Mouse (Mus musculus) lung, embryonic 14.5 days (tissue): ENCODE measurements at regions not wholly inside any gene's neighbourhood (a gene's known extent, or its start where the extent isn't known, plus 50 kb on each side); places are given as distances from the start of the nearest gene placed in this dataset.
A peak's percentile ranks its signal among the peaks of the same experiment; 100 is the strongest.

Source experiments
- ATAC-seq: fragments of 200-750 bp; cut with Nextera tagmentation; 2 replicates; pipeline ENCODE4 v1.8.0; 2017; ENCODE audit warnings: mild to moderate bottlenecking, moderate TSS enrichment, moderate library complexity; ENCODE audit not compliant: insufficient read depth
- DNase-seq: peaks from one replicate; pipeline ENCODE4 v3.0.0-alpha.2; 2015
- H3K27ac ChIP-seq: fragments of 300-500 bp; sonication (generic); 2 replicates; pipeline ENCODE4 v1.5.1; 2014; ENCODE audit warnings: low read depth, mild to moderate bottlenecking, moderate library complexity
- H3K27me3 ChIP-seq: fragments of 300-500 bp; sonication (generic); 2 replicates; pipeline ENCODE4 v1.6.1; 2014; ENCODE audit warnings: low read length, control low read depth; ENCODE audit not compliant: insufficient read depth
- H3K36me3 ChIP-seq: fragments of 300-500 bp; sonication (generic); 2 replicates; pipeline ENCODE4 v1.6.1; 2014; ENCODE audit warnings: control low read depth; ENCODE audit not compliant: insufficient read depth
- H3K4me1 ChIP-seq: fragments of 300-500 bp; sonication (generic); 2 replicates; pipeline ENCODE4 v1.6.1; 2014; ENCODE audit warnings: antibody characterized with exemption, control low read depth; ENCODE audit not compliant: insufficient read depth
- H3K4me2 ChIP-seq: fragments of 300-500 bp; sonication (generic); 2 replicates; pipeline ENCODE4 v1.6.1; 2014; ENCODE audit warnings: mild to moderate bottlenecking
- H3K4me3 ChIP-seq: fragments of 300-500 bp; sonication (generic); 2 replicates; pipeline ENCODE4 v1.5.1; 2014; ENCODE audit warnings: low read depth, low read length
- H3K9ac ChIP-seq: fragments of 300-500 bp; sonication (generic); 2 replicates; pipeline ENCODE4 v1.6.1; 2014
- H3K9me3 ChIP-seq: fragments of 300-500 bp; sonication (generic); 2 replicates; pipeline ENCODE4 v1.6.1; 2016; ENCODE audit warnings: low read depth, low read length, control low read depth
- CTCF ChIP-seq: IDR thresholded peaks from 2 replicates; pipeline ENCODE4 v1.5.1; 2016; ENCODE audit warnings: antibody characterized with exemption, low read depth
- WGBS: fragments of 180-500 bp; shearing (Covaris S2); extraction: QIAGEN DNeasy Blood & Tissue Kit; methylation state at CpG from one replicate; pipeline ENCODE4 v1.1.7; 2014; 5-methylcytosine and 5-hydroxymethylcytosine counted together

DNA sequence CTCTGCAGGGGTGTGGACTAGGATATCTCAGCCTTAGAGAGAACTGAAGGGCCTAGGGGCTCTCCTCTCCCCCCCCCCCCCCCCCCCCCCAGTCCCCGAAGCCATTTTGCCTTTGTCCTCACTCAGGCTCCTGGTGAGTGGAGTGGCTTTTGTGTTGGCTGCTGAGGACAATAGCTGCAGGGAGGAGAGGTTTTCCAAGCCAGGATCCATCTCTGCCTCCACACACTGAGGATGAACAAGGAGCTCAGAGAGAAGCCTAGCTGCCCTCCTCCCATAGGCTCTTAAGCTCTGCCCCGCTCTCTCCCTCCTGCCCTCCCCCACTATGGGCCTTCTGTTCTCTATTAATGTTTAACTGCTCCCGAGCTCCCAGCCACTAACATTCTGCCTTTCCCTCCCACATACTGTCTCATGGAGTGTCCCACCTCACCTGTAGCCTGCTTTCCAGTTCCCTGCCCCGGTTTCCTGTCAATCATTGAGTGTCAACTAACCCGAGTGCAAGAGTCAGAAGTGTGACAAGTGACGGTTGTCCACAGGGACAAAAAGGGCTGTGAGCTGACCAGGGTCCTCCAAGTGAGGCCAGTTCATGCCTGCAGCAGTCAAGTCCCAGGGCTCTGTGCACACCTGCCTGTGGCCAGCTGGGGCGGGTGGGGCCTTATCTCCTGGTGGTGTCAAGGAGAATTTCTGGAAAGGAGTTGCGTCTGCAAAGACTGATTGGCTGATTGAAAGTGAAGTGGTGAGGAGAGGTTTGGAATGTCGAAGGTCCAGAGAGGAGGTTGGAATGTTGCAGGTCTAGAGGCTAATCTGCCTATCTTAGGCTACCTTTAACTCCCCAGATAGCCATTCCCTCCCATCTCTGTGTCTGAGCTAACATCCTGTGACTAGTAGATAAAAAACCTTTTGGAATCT lies 165.1 kb upstream of the Rybp start:
- Histone ChIP-seq H3K4me2 (no peak overlapping the region), H3K27ac (no peak overlapping the region), H3K4me3 (no peak overlapping the region), H3K4me1 (no peaks in the 10 kb centered on the region), H3K9ac (no peak overlapping the region), H3K27me3 (no peaks in the 10 kb centered on the region), H3K36me3 (no peaks in the 10 kb centered on the region), H3K9me3 (peaks cover 5% of the 10 kb centered on the region; the same call in 1 of the 2 replicates)
- DNase-seq, result peak; percentile 43
- ATAC-seq, result peak; percentile 70
- 47% methylated on average over 9 of the region's 9 CpGs for WGBS
- no peak for TF ChIP-seq CTCF

DNA sequence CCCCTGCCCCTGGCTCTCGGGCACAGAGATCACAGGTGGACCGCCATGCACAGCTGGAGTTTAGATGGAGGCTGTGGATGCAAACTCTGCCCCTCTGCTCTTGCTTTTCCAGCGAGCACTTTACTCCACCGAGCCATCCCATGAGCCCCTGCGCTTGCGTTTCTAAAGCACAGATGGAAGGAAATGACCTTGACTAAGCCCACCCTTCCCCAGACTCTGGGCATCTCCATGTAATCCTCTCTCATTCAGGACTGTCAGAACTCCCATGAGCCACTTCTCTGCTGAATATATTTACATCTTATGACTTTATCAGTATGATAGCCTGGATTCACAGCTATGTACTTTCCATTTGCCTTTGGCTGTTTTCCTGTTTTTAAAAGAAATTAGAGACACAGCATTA lies 162.8 kb upstream of the Rybp start:
- H3K27me3 ChIP-seq, result no peaks in the 10 kb centered on the region
- no peak for ATAC-seq
- H3K27ac ChIP-seq, result no peak overlapping the region
- H3K4me1 ChIP-seq, result no peaks in the 10 kb centered on the region
- no peak overlapping the region for H3K4me3 ChIP-seq
- no peak for DNase-seq
- H3K9ac ChIP-seq, result no peak overlapping the region
- peaks cover 5% of the 10 kb centered on the region; the same call in 1 of the 2 replicates for H3K9me3 ChIP-seq
- 91% methylated on average over 6 of the region's 6 CpGs for WGBS
- H3K4me2 ChIP-seq, result no peak overlapping the region
- no peaks in the 10 kb centered on the region for H3K36me3 ChIP-seq
- TF ChIP-seq CTCF, result no peak

DNA sequence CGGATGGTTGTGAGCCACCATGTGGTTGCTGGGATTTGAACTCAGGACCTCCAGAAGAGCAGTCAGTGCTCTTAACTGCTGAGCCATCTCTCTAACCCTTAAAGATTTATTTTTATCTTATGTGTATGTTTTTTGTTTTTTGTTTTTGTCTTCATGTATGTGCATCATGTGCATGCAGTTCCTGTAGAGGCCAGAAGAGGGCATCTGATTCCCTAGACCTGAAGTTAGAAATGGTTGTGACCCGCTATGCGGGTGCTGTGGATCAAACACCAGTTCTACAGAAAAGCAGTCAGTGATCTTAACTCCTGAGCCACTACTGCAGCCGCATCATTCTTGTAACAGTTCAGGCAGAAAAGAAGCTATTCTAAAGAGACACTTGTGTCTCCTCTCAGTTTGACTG lies 161.8 kb upstream of the Rybp start:
- Histone ChIP-seq H3K27me3 (no peaks in the 10 kb centered on the region), H3K9ac (no peak overlapping the region), H3K4me2 (no peak overlapping the region), H3K4me3 (no peak overlapping the region), H3K36me3 (no peaks in the 10 kb centered on the region), H3K4me1 (no peaks in the 10 kb centered on the region), H3K9me3 (peaks cover 5% of the 10 kb centered on the region; the same call in 1 of the 2 replicates), H3K27ac (no peak overlapping the region)
- no peak for DNase-seq
- peak; percentile 43 for TF ChIP-seq CTCF
- WGBS, result 95% methylated on average over 4 of the region's 4 CpGs
- ATAC-seq, result no peak

DNA sequence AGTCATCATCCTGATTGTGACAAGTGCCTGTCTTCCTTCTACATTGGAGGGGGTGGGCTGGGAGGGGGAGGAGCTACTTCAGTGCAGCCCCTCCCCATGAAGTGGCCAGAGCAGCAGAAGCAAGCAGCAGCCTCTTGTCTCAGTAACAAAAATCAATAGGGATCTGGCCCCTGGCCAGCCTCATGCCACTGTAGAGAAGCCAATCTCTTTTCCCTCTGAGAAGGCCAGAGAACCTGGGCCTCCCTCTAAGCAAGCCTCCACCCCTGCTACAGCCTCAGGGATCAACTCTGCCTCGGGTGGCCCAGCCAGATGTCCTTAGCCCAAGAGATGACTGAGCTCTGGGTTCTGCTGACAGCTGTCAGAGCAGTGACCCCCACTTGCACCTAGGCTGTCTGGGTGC lies 159.9 kb upstream of the Rybp start:
- DNase-seq (no peak), ATAC-seq (0 out of 2 replicates have a peak, but pooled peaks have one; percentile 8)
- no peak for TF ChIP-seq CTCF
- Histone ChIP-seq H3K27ac (no peak overlapping the region), H3K27me3 (no peaks in the 10 kb centered on the region), H3K4me1 (no peaks in the 10 kb centered on the region), H3K9ac (no peak overlapping the region), H3K4me2 (no peak overlapping the region), H3K36me3 (no peaks in the 10 kb centered on the region), H3K9me3 (peaks cover 5% of the 10 kb centered on the region; the same call in 1 of the 2 replicates), H3K4me3 (no peak overlapping the region)
- 28% methylated on average over 1 of the region's 1 CpGs for WGBS

DNA sequence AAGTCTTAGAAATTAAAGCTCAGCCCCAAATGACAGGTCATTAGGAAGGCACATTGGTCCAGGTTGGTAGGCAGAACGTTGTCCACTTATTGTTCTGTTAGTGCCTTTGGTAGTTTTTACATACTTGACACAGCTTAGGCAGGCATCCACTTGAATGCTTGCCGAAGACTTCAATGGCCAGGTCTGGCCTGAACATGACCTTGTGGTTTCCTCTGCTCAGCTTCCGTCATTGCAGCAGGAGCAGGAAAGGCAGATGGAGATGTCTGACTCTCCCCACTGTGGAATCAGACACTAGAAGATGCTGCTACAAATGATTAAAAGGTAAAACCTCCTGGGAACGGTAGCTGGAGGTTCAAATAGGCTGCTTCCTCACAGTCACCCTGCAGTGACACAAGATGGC lies 159.5 kb upstream of the Rybp start:
- Histone ChIP-seq H3K4me3 (no peak overlapping the region), H3K36me3 (no peaks in the 10 kb centered on the region), H3K4me2 (no peak overlapping the region), H3K9me3 (peaks cover 5% of the 10 kb centered on the region; the same call in 1 of the 2 replicates), H3K27me3 (no peaks in the 10 kb centered on the region), H3K27ac (no peak overlapping the region), H3K9ac (no peak overlapping the region), H3K4me1 (no peaks in the 10 kb centered on the region)
- WGBS, result 49% methylated on average over 4 of the region's 4 CpGs
- DNase-seq (no peak), ATAC-seq (no peak)
- no peak for TF ChIP-seq CTCF

DNA sequence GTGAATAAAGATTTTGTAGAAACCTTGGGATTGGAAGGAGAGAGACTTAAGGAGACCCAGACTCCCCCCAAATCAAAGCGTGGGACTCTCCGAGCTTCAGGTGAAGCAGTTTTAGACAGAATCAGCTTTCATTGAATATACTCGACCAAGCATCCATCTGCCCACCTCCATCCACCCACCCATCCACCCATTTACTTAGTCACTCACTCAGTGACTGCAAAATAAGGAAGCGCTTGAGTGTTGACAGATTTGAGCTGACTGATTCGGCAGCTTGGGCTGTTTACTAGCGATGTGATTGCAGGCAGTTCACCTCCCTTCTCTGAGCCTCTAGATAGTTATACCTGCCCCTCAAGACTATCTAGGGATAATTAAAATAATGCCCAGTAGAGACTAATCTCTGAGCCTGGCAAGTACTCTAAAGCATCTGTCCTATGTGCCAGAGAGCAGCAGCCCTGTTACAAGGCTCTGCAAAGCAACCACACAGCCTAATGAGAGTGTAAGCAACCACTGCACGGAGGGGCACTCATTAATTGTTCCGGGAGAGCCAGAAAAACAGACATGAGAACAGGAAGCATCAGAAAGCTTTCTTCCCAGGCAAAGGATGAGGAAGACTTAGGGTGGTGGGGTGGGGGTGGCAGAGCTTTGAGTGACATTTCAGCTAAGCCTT lies 151.9 kb upstream of the Rybp start:
- 5% methylated on average over 8 of the region's 8 CpGs for WGBS
- Histone ChIP-seq H3K4me2 (peak overlapping the region; percentile 62), H3K9ac (no peak overlapping the region; the same call in 1 of the 2 replicates), H3K9me3 (no peaks in the 10 kb centered on the region), H3K27me3 (0 out of 2 replicates have a peak, but pooled peaks cover 5% of the 10 kb centered on the region), H3K4me3 (peak overlapping the region; percentile 19), H3K4me1 (peaks cover 5% of the 10 kb centered on the region; the same call in 1 of the 2 replicates), H3K36me3 (no peaks in the 10 kb centered on the region), H3K27ac (no peak overlapping the region)
- DNase-seq, result no peak
- ATAC-seq, result no peak
- TF ChIP-seq CTCF, result no peak

DNA sequence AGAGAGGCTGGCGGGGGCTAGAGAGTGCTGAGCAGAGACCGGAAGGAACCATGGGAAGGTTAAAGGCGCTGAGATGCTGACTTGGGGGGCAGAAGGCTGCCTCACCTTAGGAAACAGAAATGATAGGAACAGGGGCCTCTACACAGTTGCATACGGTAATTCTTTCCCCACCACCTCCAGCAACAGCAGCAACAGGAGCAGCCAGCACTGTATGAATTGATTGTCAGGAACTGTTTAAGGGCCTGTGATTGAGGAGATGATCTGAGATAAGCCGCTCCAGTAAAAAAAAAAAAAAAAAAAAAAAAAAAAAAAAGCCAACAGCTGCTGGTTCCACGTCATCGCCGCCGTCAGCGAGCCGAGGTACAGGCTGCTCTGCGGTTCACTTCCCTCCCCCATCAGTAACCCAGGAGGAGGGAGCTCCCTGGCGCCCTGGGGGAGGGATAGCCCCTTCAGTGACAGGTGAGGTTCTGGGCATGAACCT lies 151.3 kb upstream of the Rybp start:
- Histone ChIP-seq H3K4me3 (peak overlapping the region; percentile 19), H3K4me2 (peak overlapping the region; percentile 62), H3K9me3 (no peaks in the 10 kb centered on the region), H3K27me3 (0 out of 2 replicates have a peak, but pooled peaks cover 5% of the 10 kb centered on the region), H3K9ac (no peak overlapping the region; the same call in 1 of the 2 replicates), H3K4me1 (peaks cover 5% of the 10 kb centered on the region; the same call in 1 of the 2 replicates), H3K36me3 (no peaks in the 10 kb centered on the region), H3K27ac (no peak overlapping the region)
- ATAC-seq, result peak; percentile 57
- WGBS, result 2% methylated on average over 13 of the region's 13 CpGs
- no peak for TF ChIP-seq CTCF
- peak; percentile 58 for DNase-seq
